ENCODE assay signal across 12 mouse cellular contexts in the genomic region with DNA sequence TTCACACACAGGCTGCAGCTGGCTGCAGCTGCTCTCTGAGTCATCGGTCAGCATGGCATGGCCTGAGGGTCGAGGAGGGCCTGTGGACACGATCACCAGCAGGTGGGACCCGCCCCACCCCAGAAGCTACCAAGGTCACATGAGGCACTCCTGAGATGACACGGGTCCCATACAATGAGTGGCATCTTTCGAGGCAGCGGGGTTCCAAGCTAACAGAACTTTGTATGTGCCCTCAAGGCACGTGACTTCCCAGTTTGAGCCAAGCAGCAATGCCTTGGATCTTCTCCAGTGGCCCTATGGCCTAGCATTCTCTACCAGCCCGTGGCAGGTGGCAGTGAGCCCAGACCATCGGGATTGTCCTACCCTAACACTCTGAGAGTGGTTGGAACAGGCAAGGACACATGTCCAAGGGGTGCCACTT. TPM values are rescaled to one million over a fixed set of nuclear protein-coding genes. Genes with fewer than 3 reads are reported as not detected.
DNase-seq lines count a peak whose midpoint lies in the region; ATAC-seq and TF ChIP-seq lines count a peak whose summit lies in the region.
"Had no signal": no experiment of that assay in that cellular context is flagged by ENCODE, and none has a peak within 500 bp of the region (broad histone marks: within the 10 kb centered on the region; RNA-seq: fewer than 3 reads in every experiment).

No protein-coding gene starts in this region.

- 80% methylated on average over 10 of the region's 10 CpGs for WGBS in forebrain, embryonic 14.5 days
- 90% methylated on average over 10 of the region's 10 CpGs for WGBS in forebrain, embryonic 13.5 days
- 27% methylated on average over 10 of the region's 10 CpGs for whole genome bisulfite sequencing in liver, adult 2 months
- 71% methylated on average over 10 of the region's 10 CpGs for WGBS in forebrain, embryonic 15.5 days

- H3K4me3 ChIP-seq in forebrain, embryonic 14.5 days (ENCODE audit: low read depth, low read length): no peak overlapping the region
- no peak overlapping the region for H3K4me3 ChIP-seq in forebrain, embryonic 13.5 days
- H3K4me3 ChIP-seq in liver, adult 2 months (ENCODE audit: insufficient read depth, low read depth, low read length): no peak overlapping the region
- H3K4me3 ChIP-seq in cortical plate, adult 2 months (ENCODE audit: insufficient read depth, low read length): no peak overlapping the region
- H3K4me3 ChIP-seq in forebrain, embryonic 15.5 days: no peak overlapping the region
- H3K4me3 ChIP-seq: stomach, embryonic 15.5 days had no signal

- peak; percentile 49 for DNase-seq in forebrain, embryonic 14.5 days (ENCODE audit: low spot score)
- peak; percentile 85 for DNase-seq in liver, adult 2 months (ENCODE audit: extremely low read depth, low read depth, low spot score)
- DNase-seq in liver: no peak
- DNase-seq in layer of hippocampus, adult 9-11 months: peak; percentile 90
- DNase-seq in gastrocnemius, postnatal 25 days: no peak

- no peak for ATAC-seq in forebrain, embryonic 14.5 days
- ATAC-seq in forebrain, embryonic 13.5 days: no peak
- ATAC-seq in forebrain, embryonic 15.5 days (replicated peaks): no peak

- H3K27me3 ChIP-seq in forebrain, embryonic 14.5 days (replicated peaks; ENCODE audit: control insufficient read depth, insufficient read depth, low read length): no peaks in the 10 kb centered on the region
- no peaks in the 10 kb centered on the region for H3K27me3 ChIP-seq in forebrain, embryonic 13.5 days
- H3K27me3 ChIP-seq in liver, adult 2 months (ENCODE audit: control insufficient read depth, insufficient read depth, low read length): no peaks in the 10 kb centered on the region
- no peaks in the 10 kb centered on the region for H3K27me3 ChIP-seq in forebrain, embryonic 15.5 days
- H3K27me3 ChIP-seq: stomach, embryonic 15.5 days had no signal

- no peaks in the 10 kb centered on the region for H3K79me2 ChIP-seq in liver, adult 2 months (ENCODE audit: control insufficient read depth, insufficient read depth, low read length)

- H3K4me2 ChIP-seq in forebrain, embryonic 14.5 days (ENCODE audit: low read length): no peak overlapping the region
- no peak overlapping the region for H3K4me2 ChIP-seq in forebrain, embryonic 13.5 days
- H3K4me2 ChIP-seq in forebrain, embryonic 15.5 days (replicated peaks): no peak overlapping the region
- H3K4me2 ChIP-seq: stomach, embryonic 15.5 days had no signal

- no peak for TF ChIP-seq POLR2A in liver, adult 2 months (IDR thresholded peaks at IDR 0.05; ENCODE audit: extremely low read depth, insufficient read depth, low read length)
- no peak for TF ChIP-seq POLR2A in cortical plate, adult 2 months (IDR thresholded peaks at IDR 0.05; ENCODE audit: extremely low read depth, insufficient read depth, low read length)

- H3K27ac ChIP-seq in forebrain, embryonic 14.5 days (ENCODE audit: low read depth, low read length): no peak overlapping the region
- H3K27ac ChIP-seq in forebrain, embryonic 13.5 days: no peak overlapping the region
- H3K27ac ChIP-seq in liver, adult 2 months (replicated peaks; ENCODE audit: insufficient read depth, low read depth, low read length): no peak overlapping the region
- 0 out of 2 replicates have a peak overlapping the region, but pooled peaks have one; percentile 40 for H3K27ac ChIP-seq in cortical plate, adult 2 months (ENCODE audit: insufficient read depth, low read length)
- no peak overlapping the region for H3K27ac ChIP-seq in forebrain, embryonic 15.5 days (replicated peaks)
- H3K27ac ChIP-seq: liver, embryonic 14.5 days; stomach, embryonic 15.5 days had no signal

- H3K36me3 ChIP-seq in forebrain, embryonic 14.5 days (ENCODE audit: control insufficient read depth, insufficient read depth, low read length): peaks cover 40% of the 10 kb centered on the region
- H3K36me3 ChIP-seq in forebrain, embryonic 13.5 days (ENCODE audit: poor library complexity, severe bottlenecking): peaks cover 47% of the 10 kb centered on the region
- no peaks in the 10 kb centered on the region for H3K36me3 ChIP-seq in liver, adult 2 months (ENCODE audit: control insufficient read depth, insufficient read depth, low read length)
- H3K36me3 ChIP-seq in forebrain, embryonic 15.5 days: peaks cover 21% of the 10 kb centered on the region

- H3K4me1 ChIP-seq in forebrain, embryonic 14.5 days (ENCODE audit: control insufficient read depth, insufficient read depth, low read length): peaks cover 20% of the 10 kb centered on the region
- H3K4me1 ChIP-seq in forebrain, embryonic 13.5 days: peaks cover 38% of the 10 kb centered on the region
- H3K4me1 ChIP-seq in liver, adult 2 months (ENCODE audit: control insufficient read depth, insufficient read depth, low read length): peaks cover 15% of the 10 kb centered on the region
- H3K4me1 ChIP-seq in cortical plate, adult 2 months (ENCODE audit: control insufficient read depth, insufficient read depth, low read length): peaks cover 4% of the 10 kb centered on the region; the same call in 1 of the 2 replicates
- H3K4me1 ChIP-seq in forebrain, embryonic 15.5 days: peaks cover 42% of the 10 kb centered on the region

- H3K9me3 ChIP-seq in forebrain, embryonic 14.5 days (replicated peaks; ENCODE audit: control insufficient read depth, low read length): no peaks in the 10 kb centered on the region
- no peaks in the 10 kb centered on the region for H3K9me3 ChIP-seq in forebrain, embryonic 13.5 days (replicated peaks)
- no peaks in the 10 kb centered on the region for H3K9me3 ChIP-seq in forebrain, embryonic 15.5 days
- H3K9me3 ChIP-seq: stomach, embryonic 15.5 days had no signal

- no peak overlapping the region for H3K9ac ChIP-seq in forebrain, embryonic 14.5 days (ENCODE audit: low read length)
- no peak overlapping the region for H3K9ac ChIP-seq in forebrain, embryonic 13.5 days
- no peak overlapping the region for H3K9ac ChIP-seq in liver, adult 2 months (ENCODE audit: low read depth, low read length)
- H3K9ac ChIP-seq in forebrain, embryonic 15.5 days (replicated peaks): no peak overlapping the region
- H3K9ac ChIP-seq: liver, embryonic 14.5 days; stomach, embryonic 15.5 days had no signal

- TF ChIP-seq CTCF in liver, adult 2 months (IDR thresholded peaks at IDR 0.05; ENCODE audit: low read depth, low read length): no peak
- no peak for TF ChIP-seq CTCF in cortical plate, adult 2 months (IDR thresholded peaks at IDR 0.05; ENCODE audit: extremely low read depth, insufficient read depth, low read length)

RNA-seq across cellular contexts. Expression of gene Phldb1, which starts 17.2 kb away (rescaled TPM):
- polyA plus RNA-seq in forebrain, embryonic 14.5 days (2014; fragmentation: Nextera tagmentation; extraction: Ambion mirVana): 29.5 and 42.9 TPM in 2 replicates
- polyA plus RNA-seq in forebrain, embryonic 13.5 days (2015; fragmentation: Nextera tagmentation; extraction: Ambion mirVana): 36.4 and 40.9 TPM in 2 replicates
- total RNA-seq in liver, adult 2 months (2014; rRNA removed): 2.2 and 4.6 TPM in 2 replicates
- 2.6 and 5.9 TPM in 2 replicates for polyA plus RNA-seq in liver, adult 2 months (2012; rRNA removed)
- 112 and 131 TPM in 2 replicates for polyA plus RNA-seq in cortical plate, adult 2 months (2012; rRNA removed)
- 10 to 100 TPM; 38.0 to 40.5 TPM for total RNA-seq in gastrocnemius, postnatal 25 days (2021)
- 46.4 and 50.0 TPM in 2 replicates for polyA plus RNA-seq in forebrain, embryonic 15.5 days (2015; fragmentation: Nextera tagmentation; extraction: Ambion mirVana)

RNA-seq across cellular contexts. Expression of gene Treh, which starts 44.8 kb away (rescaled TPM):
- not detected in 2 replicates for polyA plus RNA-seq in forebrain, embryonic 14.5 days (2014; fragmentation: Nextera tagmentation; extraction: Ambion mirVana)
- not detected in 2 replicates for polyA plus RNA-seq in forebrain, embryonic 13.5 days (2015; fragmentation: Nextera tagmentation; extraction: Ambion mirVana)
- 0.34 and 0.37 TPM in 2 replicates for total RNA-seq in liver, adult 2 months (2014; rRNA removed)
- polyA plus RNA-seq in liver, adult 2 months (2012; rRNA removed): 0.15 and 0.17 TPM in 2 replicates
- polyA plus RNA-seq in cortical plate, adult 2 months (2012; rRNA removed): 0.10 and 0.21 TPM in 2 replicates
- not detected for total RNA-seq in gastrocnemius, postnatal 25 days (2021)
- polyA plus RNA-seq in forebrain, embryonic 15.5 days (2015; fragmentation: Nextera tagmentation; extraction: Ambion mirVana): not detected in 2 replicates
- polyA plus RNA-seq: embryonic facial prominence, embryonic 14.5 days; liver, embryonic 14.5 days; neural tube, embryonic 11.5 days had no signal

RNA-seq across cellular contexts. Expression of gene Arcn1, which starts 49.8 kb away (rescaled TPM):
- 138 and 152 TPM in 2 replicates for polyA plus RNA-seq in forebrain, embryonic 14.5 days (2014; fragmentation: Nextera tagmentation; extraction: Ambion mirVana)
- polyA plus RNA-seq in forebrain, embryonic 13.5 days (2015; fragmentation: Nextera tagmentation; extraction: Ambion mirVana): 132 and 137 TPM in 2 replicates
- 94.1 and 98.6 TPM in 2 replicates for total RNA-seq in liver, adult 2 months (2014; rRNA removed)
- 32.0 and 33.1 TPM in 2 replicates for polyA plus RNA-seq in liver, adult 2 months (2012; rRNA removed)
- 47.2 and 48.6 TPM in 2 replicates for polyA plus RNA-seq in cortical plate, adult 2 months (2012; rRNA removed)
- 10 to 100 TPM; 62.7 to 68.1 TPM for total RNA-seq in gastrocnemius, postnatal 25 days (2021)
- polyA plus RNA-seq in forebrain, embryonic 15.5 days (2015; fragmentation: Nextera tagmentation; extraction: Ambion mirVana): 134 and 139 TPM in 2 replicates

RNA-seq across cellular contexts. Expression of gene Ift46, which starts 49.9 kb away (rescaled TPM):
- polyA plus RNA-seq in forebrain, embryonic 14.5 days (2014; fragmentation: Nextera tagmentation; extraction: Ambion mirVana): 178 and 206 TPM in 2 replicates
- 154 and 164 TPM in 2 replicates for polyA plus RNA-seq in forebrain, embryonic 13.5 days (2015; fragmentation: Nextera tagmentation; extraction: Ambion mirVana)
- total RNA-seq in liver, adult 2 months (2014; rRNA removed): 27.5 and 33.2 TPM in 2 replicates
- polyA plus RNA-seq in liver, adult 2 months (2012; rRNA removed): 24.3 and 33.5 TPM in 2 replicates
- 91.1 and 95.5 TPM in 2 replicates for polyA plus RNA-seq in cortical plate, adult 2 months (2012; rRNA removed)
- 10 to 100 TPM; 16.7 to 24.0 TPM for total RNA-seq in gastrocnemius, postnatal 25 days (2021)
- 174 and 179 TPM in 2 replicates for polyA plus RNA-seq in forebrain, embryonic 15.5 days (2015; fragmentation: Nextera tagmentation; extraction: Ambion mirVana)

Comparison
In these comparisons a context has a peak if more than half of its experiments do, and no peak if none do; other contexts are left out.
1. DNase-seq: peak in forebrain, embryonic 14.5 days (single experiment), liver, adult 2 months (single experiment) and layer of hippocampus, adult 9-11 months (single experiment); none in liver (single experiment) and gastrocnemius, postnatal 25 days (single experiment).